In genomic region chr2:75008116-75008515, GRCm38 (mm10) we compare ENCODE assay signal across 13 mouse cellular contexts.
DNase-seq lines count a peak whose midpoint lies in the region.
"Had no signal": no experiment of that assay in that cellular context is flagged by ENCODE, and none has a peak within 500 bp of the region (broad histone marks: within the 10 kb centered on the region; RNA-seq: fewer than 3 reads in every experiment).

No protein-coding gene starts in this region.

- DNase-seq in cerebellum, postnatal 14 days, result peak; percentile 6 to 13
- DNase-seq in cerebellum, postnatal 25 days, result no peak
- DNase-seq in kidney, postnatal 10 days, result peak; percentile 32
- no peak for DNase-seq in kidney, adult 18-20 months
- DNase-seq in ovary, postnatal 14 days (ENCODE audit: low spot score), result peak; percentile 26
- DNase-seq in ovary, adult 18-20 months (ENCODE audit: low spot score), result no peak
- no peak for DNase-seq in kidney, postnatal 36 days
- DNase-seq: cerebellum, adult 9-11 months; embryo, embryonic 11 days; liver, postnatal 0 days; right cerebral cortex, postnatal 14 days; spleen, adult 18-20 months; thymus, postnatal 36 days had no signal

Comparison
In these comparisons a context has a peak if more than half of its experiments do, and no peak if none do; other contexts are left out.
1. DNase-seq: peak in cerebellum, postnatal 14 days (2 of 2), kidney, postnatal 10 days (single experiment) and ovary, postnatal 14 days (single experiment); none in cerebellum, postnatal 25 days (0 of 2), kidney, adult 18-20 months (single experiment), ovary, adult 18-20 months (single experiment) and kidney, postnatal 36 days (0 of 2).